Mouse (Mus musculus) right cerebral cortex, postnatal 14 days (tissue): ENCODE results near the gene Szrd1.

Experiments used
- DNase-seq: peaks from one replicate; pipeline ENCODE4 v3.0.0; 2022

The Szrd1 gene

DNA sequence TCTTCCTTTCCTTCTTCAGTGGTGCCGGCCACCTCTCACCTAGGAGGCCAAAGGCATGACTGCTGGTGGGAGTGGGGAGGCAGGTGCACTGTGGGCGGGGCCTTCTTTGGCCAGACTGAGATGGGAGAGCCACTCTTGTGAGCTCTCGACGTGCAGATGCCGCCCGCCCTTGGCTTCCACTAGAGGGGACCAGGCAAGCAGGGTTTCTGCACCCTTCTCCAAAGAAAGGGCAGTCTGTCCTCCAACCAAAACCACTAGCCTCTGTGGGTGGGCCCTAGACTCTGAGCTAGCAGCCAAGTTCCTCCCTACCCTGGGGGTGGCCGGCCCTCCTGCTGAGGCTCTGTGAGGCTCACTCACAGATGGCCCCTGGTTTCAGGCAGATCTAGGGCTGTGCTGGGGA is 25.7 kb downstream of the Szrd1 start:
- no peak for DNase-seq

DNA sequence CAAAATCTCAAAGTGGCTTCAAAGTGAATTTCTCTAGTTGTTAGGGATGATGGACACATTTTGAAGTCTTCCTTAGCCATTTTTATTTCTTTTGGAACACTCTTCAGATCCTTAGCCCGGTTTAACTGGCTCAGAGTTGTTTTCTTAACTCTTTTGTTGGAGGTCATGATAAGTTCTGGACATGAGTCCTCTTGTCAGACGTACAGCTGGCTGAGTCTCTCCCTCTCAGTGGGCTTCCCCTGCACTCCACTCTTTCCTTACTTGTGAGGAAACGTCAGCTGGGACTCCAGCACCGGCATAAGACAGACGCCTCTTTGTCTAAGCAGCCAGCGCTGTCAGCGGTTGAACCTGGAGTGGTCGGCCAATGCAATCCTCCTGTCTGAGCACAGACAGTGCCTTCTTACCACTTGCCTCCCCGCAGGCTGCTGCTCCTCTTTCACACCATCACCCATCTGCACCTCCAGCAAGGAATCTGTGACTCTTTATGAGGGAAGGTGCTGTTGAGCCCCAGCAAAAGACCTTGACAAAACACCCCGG is 31.3 kb downstream of the Szrd1 start:
- no peak for DNase-seq

DNA sequence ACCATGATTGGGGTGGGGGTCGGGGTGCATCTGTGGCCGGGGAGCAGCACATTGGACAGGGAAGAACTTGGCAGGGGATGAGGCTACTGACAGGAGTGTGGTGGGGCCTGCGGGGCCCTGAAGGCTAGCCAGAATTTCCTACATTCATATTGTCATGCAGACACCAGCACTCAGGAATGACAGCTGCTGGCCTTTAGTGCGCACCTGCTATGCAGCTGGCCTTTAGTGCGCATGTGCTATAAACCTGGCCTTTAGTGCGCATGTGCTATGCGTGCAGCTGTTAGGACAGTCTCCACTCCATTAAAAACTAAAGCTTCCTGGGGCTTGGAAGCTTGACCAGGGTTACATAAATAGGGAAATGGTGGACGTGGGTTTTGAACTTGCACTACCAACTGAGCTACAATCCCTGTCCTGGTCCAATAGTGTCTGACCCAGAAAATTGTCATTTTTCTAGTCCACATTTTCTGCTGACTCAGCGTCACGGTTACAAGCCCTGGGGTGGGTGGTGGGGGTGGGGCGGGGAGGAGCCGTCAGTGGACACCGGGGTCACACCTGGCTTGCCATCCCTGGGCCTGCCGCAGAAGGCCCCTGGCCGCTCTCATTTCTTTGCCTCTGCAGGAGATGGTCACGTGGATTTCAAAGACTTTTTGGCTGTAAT is 32.9 kb downstream of the Szrd1 start:
- no peak for DNase-seq

DNA sequence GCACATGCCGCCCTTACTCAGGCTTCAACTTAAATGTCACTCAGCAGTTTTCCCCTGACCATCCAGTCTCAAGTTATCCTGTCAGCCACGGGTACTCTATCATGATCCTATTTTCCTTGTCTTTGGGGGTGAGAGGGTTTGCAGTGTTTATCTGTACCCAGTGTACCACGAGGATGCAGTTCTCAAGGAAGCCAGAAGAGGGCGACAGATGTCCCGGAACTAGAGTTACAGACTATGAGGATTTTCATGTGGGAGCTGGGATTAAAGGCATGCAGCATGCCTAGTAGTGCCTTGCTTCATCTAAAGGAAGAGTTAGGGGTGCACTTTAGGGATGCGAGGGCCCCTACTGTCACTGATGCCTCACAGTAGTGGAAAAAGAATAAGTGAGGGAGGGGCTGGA is 37.7 kb downstream of the Szrd1 start:
- no peak for DNase-seq

DNA sequence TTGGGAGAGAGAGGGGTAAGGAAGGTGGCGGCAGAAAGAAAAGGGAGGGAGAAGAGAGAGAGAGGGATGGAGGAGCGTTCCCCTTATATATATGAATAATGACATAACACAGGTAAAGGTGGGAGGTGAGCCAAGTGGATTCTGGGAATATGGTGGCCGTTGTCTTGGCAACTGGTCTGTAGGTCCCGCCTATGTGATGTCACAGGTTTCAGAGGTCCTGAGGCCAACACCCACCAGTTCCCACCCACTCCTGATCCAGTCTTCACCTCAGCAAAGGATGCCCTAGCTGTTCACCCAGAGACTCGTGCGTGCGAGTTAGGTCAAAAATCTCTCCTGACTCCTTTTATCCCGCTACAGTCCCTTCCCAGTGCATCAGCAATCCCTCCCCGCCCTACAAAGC is 38.3 kb downstream of the Szrd1 start:
- no peak for DNase-seq

DNA sequence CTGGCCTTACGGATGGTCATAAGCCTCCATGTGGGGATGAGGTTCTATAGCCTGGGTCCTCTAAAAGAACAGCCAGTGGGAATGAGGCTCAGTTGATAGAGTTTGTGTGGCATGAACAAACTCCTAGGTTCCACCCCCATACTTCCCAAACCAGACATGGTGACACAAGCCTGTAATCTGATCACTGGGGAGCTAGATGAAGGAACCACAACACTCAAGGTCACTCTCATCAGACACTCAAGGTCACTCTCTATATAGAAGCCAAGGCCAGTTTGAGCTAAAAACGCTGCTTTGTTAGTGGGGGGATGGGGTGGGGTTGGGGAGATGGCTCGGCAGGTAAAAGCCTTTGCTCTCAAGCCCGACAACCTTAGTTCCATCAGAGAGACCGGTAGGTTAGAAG is 39.6 kb downstream of the Szrd1 start:
- DNase-seq = no peak

DNA sequence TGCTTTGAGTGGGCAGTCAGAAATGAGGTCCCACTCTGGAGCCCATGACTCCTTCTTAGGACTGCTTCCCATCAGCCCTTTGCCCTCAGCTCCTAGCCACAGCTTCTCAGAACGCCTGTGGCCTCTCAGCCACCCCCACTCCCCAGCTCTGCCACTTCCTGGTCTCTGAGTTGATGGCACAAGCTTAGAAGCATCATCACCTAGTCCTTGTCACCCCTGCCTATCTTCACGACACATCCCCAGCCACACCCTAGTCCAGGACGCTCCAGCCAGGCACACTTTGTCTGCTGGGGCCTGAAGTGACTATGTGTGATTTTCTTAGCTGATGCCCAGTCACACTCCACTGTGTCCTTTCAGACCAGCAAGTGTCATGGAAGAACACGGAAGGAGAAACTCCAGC is 40.6 kb downstream of the Szrd1 start:
- no peak for DNase-seq

DNA sequence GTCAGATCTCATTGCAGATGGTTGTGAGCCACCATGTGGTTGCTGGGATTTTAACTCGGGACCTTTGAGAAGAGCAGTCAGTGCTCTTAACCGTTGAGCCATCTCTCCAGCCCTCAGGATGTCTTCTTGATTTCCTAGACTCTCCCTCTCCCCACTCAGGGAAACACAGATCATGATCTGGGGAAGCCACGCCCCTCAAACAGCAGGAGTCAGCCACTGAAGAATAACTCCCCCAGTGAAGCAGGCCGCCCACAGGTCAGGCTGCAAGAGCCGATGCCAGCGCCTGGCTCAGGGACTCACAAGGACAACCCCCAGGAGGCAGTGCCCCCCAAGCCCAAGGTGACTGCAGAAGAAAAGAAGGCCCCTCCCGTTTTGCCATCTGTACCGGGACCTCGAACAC is 42.9 kb downstream of the Szrd1 start:
- DNase-seq = no peak

DNA sequence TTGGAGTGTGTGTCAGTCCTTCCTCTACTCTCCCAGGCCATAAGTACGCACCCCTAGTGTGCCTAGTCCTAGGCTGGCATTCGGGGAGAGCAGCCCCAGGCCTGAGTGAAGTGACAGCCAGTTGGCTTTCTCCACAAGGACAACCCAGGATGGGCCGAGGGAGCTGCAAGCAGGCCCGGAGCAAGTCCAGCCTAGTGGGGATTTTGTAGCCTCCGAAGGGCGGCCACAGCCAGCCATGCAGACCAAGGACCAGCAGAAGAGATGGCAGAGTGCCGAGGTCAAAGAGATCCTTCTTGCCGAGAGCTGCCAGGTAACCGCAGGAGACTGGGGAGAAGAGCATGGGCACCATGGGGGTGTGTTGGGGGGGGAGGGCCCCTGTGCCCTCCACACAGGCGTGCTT is 44.6 kb downstream of the Szrd1 start:
- no peak for DNase-seq

DNA sequence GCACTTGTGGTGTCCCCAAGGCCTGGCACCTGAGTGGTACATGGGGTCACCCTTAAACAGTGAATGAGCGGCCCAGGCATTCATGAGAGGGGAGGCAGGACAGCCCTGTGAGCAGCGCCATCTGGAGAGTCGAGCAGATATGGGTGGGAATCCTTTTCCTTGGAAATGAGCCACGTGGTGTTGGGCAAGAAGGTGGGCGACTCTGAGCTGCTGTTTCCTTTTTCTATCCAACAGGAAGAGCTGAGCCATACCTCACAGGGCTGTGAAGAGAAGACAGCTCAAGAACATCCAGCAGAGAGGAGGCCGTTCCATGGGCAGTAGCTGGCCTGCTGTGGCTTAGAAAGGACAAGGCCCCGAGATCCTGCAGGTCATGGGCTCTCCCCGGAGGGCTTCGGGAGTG is 50.9 kb downstream of the Szrd1 start:
- peak; percentile 44 for DNase-seq

DNA sequence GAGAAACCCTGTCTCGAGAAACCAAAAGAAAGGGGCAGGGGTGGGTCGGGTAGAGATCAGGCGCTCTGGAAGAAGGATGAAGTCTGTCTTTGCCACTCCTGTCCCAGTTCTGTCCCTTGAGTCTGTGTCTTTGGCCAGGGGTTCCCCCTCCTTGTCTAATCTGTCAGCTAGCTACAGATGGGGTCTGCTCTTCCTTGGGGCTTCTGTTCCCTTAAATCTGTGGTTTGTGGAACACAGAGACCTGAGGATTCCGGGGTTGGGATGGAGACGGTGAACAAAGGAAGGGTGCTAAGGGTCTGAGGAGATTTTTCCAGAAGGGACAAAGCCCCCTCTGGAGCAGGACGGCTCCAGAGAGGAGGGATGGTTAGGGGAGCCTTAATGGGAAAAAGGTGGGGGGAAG is 51.5 kb downstream of the Szrd1 start, which contains the start of gene Spata21:
Gene Spata21, plus strand, starts transcription at position 301 of the 400 bp plus-strand sequence.
- DNase-seq = no peak

DNA sequence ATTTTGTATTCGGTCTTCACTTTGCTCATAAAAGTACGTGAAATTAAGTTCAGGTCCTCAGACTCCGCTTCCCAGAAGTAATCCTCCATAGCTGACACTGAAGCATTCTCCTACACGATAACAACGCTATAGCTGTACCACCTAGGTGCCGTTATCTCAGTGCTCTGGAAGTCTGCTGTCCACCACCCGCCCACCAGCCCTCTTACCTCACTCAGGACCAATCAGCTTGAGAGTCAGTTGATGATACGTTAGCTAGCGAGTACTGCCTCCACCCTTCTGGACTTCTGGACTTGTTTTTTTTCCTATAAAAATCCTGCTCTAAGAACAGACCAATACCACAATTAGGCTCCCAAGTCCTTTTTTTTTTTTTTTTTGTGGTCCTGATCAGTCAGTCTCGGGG is 52.7 kb downstream of the Szrd1 start:
- DNase-seq = no peak

DNA sequence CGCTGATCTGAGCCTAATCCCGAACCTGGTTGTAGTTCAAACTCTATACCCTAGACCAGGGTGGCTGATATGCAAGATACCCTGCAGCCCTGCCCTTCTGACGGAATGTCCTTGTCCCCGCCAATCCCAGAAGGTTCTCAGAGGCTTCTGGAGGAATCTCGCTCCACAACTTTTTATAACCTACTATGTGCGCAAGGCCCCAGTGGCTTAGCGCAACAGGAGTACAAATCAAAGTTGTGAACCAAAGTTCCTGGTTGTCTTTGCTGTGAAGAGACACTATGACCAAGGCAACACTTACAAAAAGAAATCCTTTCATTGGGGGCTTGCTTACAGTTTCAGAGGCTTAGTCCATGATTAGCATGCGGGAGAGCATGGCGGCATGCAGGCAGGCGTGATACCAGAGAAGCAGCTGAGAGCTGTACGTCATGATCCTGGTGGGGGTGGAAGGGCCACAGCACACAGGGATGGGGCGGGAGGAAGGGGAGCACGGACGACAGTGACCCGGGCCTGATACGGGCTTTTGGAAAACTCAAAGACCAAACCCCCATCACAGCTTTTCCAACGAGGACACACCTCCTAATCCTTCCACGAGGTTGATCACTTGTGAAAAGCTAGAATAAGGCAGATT is 61.0 kb downstream of the Szrd1 start:
- DNase-seq = no peak

DNA sequence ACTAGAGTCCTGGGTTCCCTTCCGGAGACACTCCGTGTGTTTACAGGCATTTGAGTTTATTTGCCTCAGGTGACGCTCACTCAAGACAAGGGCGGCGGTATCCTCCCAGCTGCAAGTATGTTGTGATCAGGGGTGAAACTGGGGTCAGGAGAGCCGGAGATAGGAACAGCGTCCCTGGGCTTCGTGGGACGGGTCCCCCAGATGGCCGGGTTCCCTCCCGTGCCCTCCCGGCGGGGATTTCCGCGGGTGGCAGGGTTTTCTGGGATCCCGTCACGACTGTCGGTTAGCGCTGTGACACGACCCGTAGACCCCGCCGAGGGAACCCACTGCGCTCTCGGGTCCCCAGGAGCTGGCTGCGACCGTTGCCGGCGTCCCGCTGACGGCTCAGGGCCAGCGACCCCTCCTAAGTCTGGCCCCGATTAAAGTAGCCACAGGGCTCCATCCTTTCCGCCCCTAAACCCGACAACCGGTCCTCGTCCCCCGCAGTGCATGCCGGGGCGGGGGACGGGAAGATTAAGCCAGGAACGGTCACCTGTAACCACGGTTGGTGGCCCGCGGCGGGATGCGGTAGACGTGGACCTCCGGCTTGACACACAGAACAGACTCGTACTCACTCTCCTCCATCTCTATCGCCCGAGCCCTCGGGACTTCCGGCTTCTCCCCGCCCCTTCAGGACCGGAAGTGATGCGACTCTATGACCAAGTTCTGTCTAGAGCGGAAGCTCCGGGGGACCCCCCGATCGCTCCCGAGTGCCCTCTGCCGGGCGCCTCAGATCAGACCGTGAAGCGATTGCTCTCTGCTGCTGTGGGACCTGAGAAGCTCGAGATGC is 61.7 kb downstream of the Szrd1 start, which contains the start of gene Necap2:
Gene Necap2, minus strand, starts transcription at position 677 of the 829 bp plus-strand sequence.
- peak; percentile 94 for DNase-seq

DNA sequence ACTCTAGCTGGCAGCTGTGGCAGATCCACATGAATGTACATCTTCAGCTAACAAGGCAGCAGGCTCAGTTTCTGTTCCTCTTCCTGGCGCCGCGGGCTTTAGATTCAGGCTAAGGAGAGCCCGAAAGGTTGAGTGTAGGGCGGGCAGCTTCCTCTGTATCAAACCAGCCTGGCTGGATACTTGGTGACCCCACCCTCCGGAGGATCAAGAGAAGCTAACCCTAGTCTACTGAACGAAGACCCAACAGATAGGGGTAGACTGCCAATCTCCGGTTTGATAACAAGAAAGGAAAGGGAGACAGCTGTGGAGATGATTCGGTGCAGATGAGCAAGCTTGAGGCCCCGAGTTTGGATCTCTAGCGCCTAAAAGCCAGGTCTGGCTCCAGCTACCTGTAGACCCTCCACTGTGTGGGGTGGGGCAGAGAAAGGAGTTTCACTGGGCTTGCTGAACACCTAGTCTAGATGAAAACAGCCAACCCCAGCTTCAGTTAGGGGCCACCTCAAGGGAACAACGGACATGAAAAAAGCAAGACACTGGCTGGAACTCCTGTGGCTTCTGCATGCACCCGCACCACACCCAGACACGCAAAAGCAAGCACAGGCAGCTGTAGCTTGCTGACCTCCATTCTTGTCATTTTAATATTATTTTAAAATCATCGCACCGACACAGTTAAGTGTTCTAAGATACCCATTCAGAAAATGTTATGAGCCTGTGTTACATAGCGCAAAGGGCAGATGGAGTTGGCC is 62.6 kb downstream of the Szrd1 start:
- no peak for DNase-seq

DNA sequence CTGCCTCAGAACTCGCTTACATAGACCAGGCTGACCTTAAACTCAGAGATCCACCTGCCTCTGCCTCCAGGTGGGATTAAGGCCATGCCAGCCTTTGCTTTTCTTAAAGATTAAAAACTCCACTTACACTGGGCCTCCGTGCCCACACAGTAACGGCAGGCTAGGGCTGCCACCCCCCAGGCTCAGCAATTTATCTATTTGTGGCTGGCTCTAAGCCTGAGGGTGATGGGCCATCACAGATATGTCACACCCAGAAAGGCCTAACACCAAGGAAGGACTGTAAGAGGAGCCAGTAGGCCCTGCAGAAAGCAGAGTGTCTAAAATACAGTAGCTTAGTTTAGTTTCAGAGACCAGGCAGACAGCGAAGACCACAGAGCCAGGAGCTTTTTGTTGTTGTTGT is 65.5 kb downstream of the Szrd1 start:
- no peak for DNase-seq

DNA sequence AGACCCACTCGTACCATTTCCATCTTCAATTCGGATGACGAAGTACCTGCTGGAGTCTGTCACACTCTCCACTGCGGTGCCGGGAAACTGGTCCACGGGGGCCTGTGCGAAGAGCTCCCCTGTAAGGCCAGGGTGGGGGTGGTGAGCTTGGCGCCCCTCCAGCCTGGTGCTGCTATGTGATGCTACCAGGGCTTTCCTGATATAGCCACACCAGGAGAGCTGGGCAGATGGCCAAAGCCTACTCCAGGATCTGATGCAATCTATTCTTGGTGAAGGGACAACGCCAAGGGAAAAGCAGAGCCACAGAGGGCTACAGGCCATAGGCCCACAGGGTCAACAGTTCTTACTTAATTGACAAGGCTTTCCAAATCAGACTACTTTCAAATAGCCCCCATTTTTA is 65.9 kb downstream of the Szrd1 start:
- peak; percentile 80 for DNase-seq

DNA sequence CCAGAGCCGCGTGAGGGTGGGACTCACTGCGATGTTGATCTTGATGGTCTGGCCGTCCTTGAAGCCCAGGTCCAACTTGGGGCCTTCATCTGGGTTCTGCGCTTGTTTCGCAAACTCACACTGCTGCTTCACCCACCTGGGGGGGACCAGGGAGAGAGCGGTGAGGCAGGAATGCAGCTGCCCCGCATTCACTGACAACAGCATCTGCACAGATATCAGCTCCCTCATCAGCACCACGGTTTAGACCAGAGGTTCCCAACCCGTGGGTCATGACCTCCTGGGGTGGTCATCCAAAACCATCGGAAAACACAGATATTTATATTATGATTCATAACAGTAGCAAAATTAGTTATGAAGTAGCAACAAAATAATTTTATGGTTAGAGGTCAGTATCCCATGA is 67.1 kb downstream of the Szrd1 start:
- no peak for DNase-seq

DNA sequence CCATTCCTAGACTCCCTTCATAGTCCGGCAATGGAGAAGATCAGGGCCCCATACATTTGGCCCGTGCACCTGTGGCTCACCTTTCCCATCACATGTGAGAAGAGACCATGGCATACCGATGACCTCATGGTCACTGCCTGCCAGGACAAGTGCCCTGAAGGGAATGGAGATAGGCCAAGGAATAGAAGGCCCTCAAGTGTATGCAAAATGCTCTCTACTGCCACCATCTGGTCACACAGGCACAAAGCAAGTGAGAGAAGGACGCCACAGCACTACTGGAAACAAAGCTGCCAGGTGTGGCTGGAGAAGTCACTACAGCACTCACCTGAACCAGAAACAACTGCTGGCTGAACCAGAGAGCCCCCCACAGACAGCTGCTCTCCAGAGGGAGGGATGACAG is 69.8 kb downstream of the Szrd1 start:
- DNase-seq = no peak

DNA sequence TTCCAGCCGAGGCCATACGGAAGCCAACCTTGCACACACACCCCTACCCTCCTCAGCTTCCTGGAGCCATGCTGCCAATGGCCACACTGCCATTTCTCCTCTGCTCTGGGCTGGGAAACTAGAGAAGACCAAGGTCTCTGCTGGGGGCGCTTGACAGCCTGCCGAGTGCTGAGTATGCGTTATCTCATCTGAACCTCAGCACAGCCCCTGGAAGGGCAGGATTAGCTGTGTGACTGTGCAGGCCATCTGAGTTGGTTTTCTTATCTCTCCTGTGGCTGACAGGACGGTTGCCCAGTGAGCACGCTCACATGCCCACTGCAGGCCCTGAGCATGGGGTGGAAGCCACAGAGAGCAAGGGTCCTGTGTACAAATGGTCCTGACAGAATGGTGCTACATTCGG is 70.9 kb downstream of the Szrd1 start:
- no peak for DNase-seq

DNA sequence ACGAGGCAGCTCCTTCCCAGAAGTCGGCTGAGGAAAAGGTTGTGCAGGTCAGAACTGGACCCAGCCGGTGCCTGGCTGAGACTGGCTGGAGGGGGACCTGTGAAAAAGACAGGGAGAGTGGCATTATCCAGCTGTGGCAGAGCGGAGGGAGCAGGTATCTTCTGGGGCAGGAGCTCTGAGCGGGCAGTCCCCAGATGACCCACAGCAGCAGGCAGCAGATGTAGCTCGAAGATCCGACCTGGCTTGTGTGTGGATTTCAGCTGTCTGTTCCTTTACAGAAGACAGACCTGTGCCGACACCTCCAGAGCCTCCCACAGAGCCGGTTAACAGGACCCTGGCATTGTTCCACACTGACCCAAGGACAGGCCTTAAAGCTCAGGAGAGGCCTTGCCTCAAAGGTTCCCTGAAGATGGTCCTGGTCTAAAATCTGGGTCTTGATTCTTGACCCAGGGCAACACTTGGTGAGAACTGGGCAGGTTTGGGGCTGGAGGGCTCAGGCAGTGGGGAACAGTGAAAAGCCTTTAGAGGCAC is 72.0 kb downstream of the Szrd1 start:
- no peak for DNase-seq

DNA sequence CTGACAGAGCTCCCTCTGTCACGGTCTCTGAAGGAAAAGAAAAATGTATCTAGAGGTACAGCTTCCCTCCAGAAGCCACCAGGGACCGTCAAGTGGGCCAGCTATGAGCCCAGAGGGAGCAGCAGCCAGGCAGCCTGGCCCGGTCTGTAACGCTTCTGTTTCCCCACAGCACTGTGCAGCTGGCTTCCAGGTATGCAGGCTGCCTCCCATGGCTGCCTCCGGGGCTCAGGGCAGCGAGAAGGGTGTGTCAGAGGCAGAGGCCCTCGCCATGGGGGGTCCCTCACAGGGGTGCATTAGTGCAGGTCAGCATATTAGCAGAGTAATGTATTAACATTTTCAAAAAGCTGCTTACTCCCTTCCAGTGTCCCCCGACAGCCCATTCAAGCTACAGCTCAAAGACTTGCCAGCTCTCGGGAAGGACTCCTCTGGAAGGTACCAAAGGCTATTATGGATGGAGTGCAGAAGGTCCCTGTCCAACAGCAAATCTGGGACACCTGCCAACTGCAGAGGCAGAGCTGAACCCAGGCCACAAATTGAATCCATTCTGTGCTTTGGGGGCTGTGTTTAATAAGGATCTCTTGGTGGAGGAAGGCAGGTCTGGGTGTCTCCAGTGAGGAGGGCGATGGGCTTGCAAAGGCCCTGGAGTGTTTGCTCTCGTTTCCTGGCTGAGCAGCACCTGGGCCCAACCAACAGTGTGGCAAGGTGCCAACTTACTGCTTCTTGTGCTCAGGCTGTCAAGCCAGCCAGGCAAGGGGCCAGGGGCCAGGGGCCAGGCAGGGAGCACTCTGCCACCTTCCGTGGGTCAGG is 72.7 kb downstream of the Szrd1 start:
- DNase-seq = no peak
